Mouse (Mus musculus): Measurements from ENCODE around the gene Arhgap44. TPM values are rescaled to one million over a fixed set of nuclear protein-coding genes. Genes with fewer than 3 reads are reported as not detected.

Gene Arhgap44
- polyA plus RNA-seq, 1 experiment: 0.45 TPM

GRCm38 (mm10) chr11:65089982-65090381, 72.8 kb downstream of the Arhgap44 start:
- Histone ChIP-seq H3K4me1 (ENCODE audit: control insufficient read depth, insufficient read depth, low read length) (no peaks in the 10 kb centered on the region), H3K4me3 (replicated peaks; ENCODE audit: control insufficient read depth, low read depth, low read length) (no peak overlapping the region), H3K27ac (ENCODE audit: control insufficient read depth, insufficient read depth, low read depth, low read length, poor library complexity) (no peak overlapping the region)
- 54% methylated on average over 3 of the region's 3 CpGs for WGBS
- TF ChIP-seq CTCF (IDR thresholded peaks at IDR 0.05; ENCODE audit: control insufficient read depth, insufficient read depth, low read length): no peak

DNA sequence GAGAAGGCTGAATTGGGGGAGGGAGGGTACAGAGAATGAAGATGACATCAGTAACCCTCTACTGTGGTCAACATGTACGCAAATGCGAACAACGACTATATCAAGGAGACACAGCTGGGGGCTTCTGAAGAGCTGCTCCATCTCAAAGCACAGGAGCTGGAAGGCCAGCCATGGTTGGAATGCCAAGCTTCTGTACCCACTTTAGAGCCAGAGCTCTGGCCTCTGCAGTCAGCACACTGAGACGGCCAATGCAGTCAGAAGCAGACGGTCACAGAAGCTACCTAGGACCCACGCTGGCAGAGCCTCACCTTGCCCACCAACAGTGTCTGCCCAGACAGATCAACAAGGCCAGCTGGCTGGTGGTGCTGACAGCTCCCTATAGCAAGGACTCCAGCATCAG, 73.5 kb downstream of the Arhgap44 start:
- H3K27ac ChIP-seq (ENCODE audit: control insufficient read depth, insufficient read depth, low read depth, low read length, poor library complexity): no peak overlapping the region
- H3K4me3 ChIP-seq (replicated peaks; ENCODE audit: control insufficient read depth, low read depth, low read length): no peak overlapping the region
- H3K4me1 ChIP-seq (ENCODE audit: control insufficient read depth, insufficient read depth, low read length): no peaks in the 10 kb centered on the region
- WGBS: 89% methylated on average over 6 of the region's 6 CpGs
- TF ChIP-seq CTCF (IDR thresholded peaks at IDR 0.05; ENCODE audit: control insufficient read depth, insufficient read depth, low read length) (no peak), POLR2A (IDR thresholded peaks at IDR 0.05; ENCODE audit: borderline replicate concordance, control insufficient read depth, low read depth, low read length) (no peak)

- TF ChIP-seq POLR2A (IDR thresholded peaks at IDR 0.05; ENCODE audit: borderline replicate concordance, control insufficient read depth, low read depth, low read length): no peak
- no peak for TF ChIP-seq CTCF (IDR thresholded peaks at IDR 0.05; ENCODE audit: control insufficient read depth, insufficient read depth, low read length)
- Histone ChIP-seq H3K27ac (ENCODE audit: control insufficient read depth, insufficient read depth, low read depth, low read length, poor library complexity) (no peak overlapping the region), H3K4me1 (ENCODE audit: control insufficient read depth, insufficient read depth, low read length) (no peaks in the 10 kb centered on the region), H3K4me3 (replicated peaks; ENCODE audit: control insufficient read depth, low read depth, low read length) (no peak overlapping the region)
- 43% methylated on average over 5 of the region's 5 CpGs for WGBS
Measured at GRCm38 (mm10) chr11:65088451-65089222, 74.1 kb downstream of the Arhgap44 start.

GRCm38 (mm10) chr11:65080761-65081160, 82.0 kb downstream of the Arhgap44 start:
- H3K27ac ChIP-seq (ENCODE audit: control insufficient read depth, insufficient read depth, low read depth, low read length, poor library complexity): no peak overlapping the region
- TF ChIP-seq CTCF (IDR thresholded peaks at IDR 0.05; ENCODE audit: control insufficient read depth, insufficient read depth, low read length): no peak
- TF ChIP-seq POLR2A (IDR thresholded peaks at IDR 0.05; ENCODE audit: borderline replicate concordance, control insufficient read depth, low read depth, low read length): no peak
- H3K4me1 ChIP-seq (ENCODE audit: control insufficient read depth, insufficient read depth, low read length): no peaks in the 10 kb centered on the region
- no peak overlapping the region for H3K4me3 ChIP-seq (replicated peaks; ENCODE audit: control insufficient read depth, low read depth, low read length)
- 92% methylated on average over 8 of the region's 8 CpGs for WGBS

GRCm38 (mm10) chr11:65080274-65080673, 82.5 kb downstream of the Arhgap44 start:
- H3K4me1 ChIP-seq (ENCODE audit: control insufficient read depth, insufficient read depth, low read length): no peaks in the 10 kb centered on the region
- H3K27ac ChIP-seq (ENCODE audit: control insufficient read depth, insufficient read depth, low read depth, low read length, poor library complexity): no peak overlapping the region
- TF ChIP-seq CTCF (IDR thresholded peaks at IDR 0.05; ENCODE audit: control insufficient read depth, insufficient read depth, low read length): no peak
- TF ChIP-seq POLR2A (IDR thresholded peaks at IDR 0.05; ENCODE audit: borderline replicate concordance, control insufficient read depth, low read depth, low read length): no peak
- 77% methylated on average over 3 of the region's 3 CpGs for WGBS
- no peak overlapping the region for H3K4me3 ChIP-seq (replicated peaks; ENCODE audit: control insufficient read depth, low read depth, low read length)

DNA sequence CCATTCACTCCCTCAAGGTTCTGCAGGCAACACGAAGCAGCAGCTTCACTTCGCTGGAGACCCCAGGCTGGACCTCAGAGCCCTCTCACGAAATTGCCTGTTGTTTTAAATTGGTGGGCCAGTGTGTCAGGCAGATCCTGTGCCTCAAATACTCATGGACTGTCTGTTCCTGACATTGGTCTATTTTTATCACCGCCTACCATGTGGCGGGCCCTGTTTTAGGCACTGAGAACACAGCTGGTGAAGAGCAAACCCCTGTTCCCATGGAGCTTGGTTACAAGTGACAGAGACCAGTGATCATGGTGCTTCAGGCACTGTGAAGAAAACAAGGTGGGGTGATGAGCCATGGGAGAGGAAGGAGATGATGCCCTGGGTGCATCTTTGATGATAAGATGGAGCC, 93.2 kb downstream of the Arhgap44 start:
- Histone ChIP-seq H3K27ac (ENCODE audit: control insufficient read depth, insufficient read depth, low read depth, low read length, poor library complexity) (no peak overlapping the region), H3K4me3 (replicated peaks; ENCODE audit: control insufficient read depth, low read depth, low read length) (no peak overlapping the region), H3K4me1 (ENCODE audit: control insufficient read depth, insufficient read depth, low read length) (no peaks in the 10 kb centered on the region)
- WGBS: 79% methylated on average over 5 of the region's 5 CpGs
- TF ChIP-seq CTCF (IDR thresholded peaks at IDR 0.05; ENCODE audit: control insufficient read depth, insufficient read depth, low read length): no peak
- no peak for TF ChIP-seq POLR2A (IDR thresholded peaks at IDR 0.05; ENCODE audit: borderline replicate concordance, control insufficient read depth, low read depth, low read length)

DNA sequence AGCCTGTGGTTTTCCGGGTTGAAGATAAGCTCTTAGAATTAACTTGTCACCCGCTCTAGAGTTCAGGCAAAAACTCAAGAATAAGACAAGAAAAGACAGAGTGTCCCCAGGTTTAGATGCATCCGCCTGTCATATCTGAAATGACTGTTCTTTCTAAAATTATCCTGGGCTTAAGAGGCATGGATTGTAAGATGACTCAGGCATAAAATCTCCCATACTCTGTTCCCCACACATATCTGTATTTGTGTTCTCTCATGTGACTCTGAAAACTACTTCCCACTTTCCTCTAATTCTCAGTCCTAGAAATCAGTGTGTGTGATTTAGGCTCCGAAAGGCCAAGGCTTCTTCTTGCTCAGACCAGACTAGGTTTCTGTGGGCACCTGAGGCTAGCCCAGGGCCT, 93.7 kb downstream of the Arhgap44 start:
- H3K27ac ChIP-seq (ENCODE audit: control insufficient read depth, insufficient read depth, low read depth, low read length, poor library complexity): no peak overlapping the region
- no peaks in the 10 kb centered on the region for H3K4me1 ChIP-seq (ENCODE audit: control insufficient read depth, insufficient read depth, low read length)
- WGBS: 86% methylated on average over 4 of the region's 4 CpGs
- TF ChIP-seq CTCF (IDR thresholded peaks at IDR 0.05; ENCODE audit: control insufficient read depth, insufficient read depth, low read length) (no peak), POLR2A (IDR thresholded peaks at IDR 0.05; ENCODE audit: borderline replicate concordance, control insufficient read depth, low read depth, low read length) (no peak)
- H3K4me3 ChIP-seq (replicated peaks; ENCODE audit: control insufficient read depth, low read depth, low read length): no peak overlapping the region

- WGBS: 81% methylated on average over 13 of the region's 13 CpGs
- Histone ChIP-seq H3K4me3 (replicated peaks; ENCODE audit: control insufficient read depth, low read depth, low read length) (no peak overlapping the region), H3K4me1 (ENCODE audit: control insufficient read depth, insufficient read depth, low read length) (no peaks in the 10 kb centered on the region), H3K27ac (ENCODE audit: control insufficient read depth, insufficient read depth, low read depth, low read length, poor library complexity) (no peak overlapping the region)
- TF ChIP-seq POLR2A (IDR thresholded peaks at IDR 0.05; ENCODE audit: borderline replicate concordance, control insufficient read depth, low read depth, low read length): no peak
- TF ChIP-seq CTCF (IDR thresholded peaks at IDR 0.05; ENCODE audit: control insufficient read depth, insufficient read depth, low read length): no peak
Measured at GRCm38 (mm10) chr11:65065201-65065600, 97.6 kb downstream of the Arhgap44 start.

DNA sequence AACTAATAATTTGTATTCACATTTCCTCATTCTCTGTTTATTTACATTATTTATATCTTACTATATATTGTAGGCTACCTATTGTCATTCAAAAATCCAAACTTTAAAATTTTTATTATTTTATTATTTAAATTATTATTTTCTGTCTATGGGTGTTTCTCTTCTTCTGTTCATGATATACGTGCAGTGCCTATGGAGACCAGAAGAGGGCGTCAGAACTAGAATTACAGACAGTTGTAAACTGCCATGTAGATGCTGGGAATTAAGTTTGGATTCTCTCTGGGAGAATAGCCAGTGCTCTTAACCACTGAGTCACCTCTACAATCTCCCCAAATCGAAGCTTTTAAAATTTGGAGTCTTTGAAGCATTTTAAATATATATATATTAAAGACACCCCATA, 101.3 kb downstream of the Arhgap44 start:
- no peak overlapping the region for H3K4me3 ChIP-seq (replicated peaks; ENCODE audit: control insufficient read depth, low read depth, low read length)
- 54% methylated on average over 3 of the region's 3 CpGs for WGBS

More for the DNA sequence above, 101.3 kb downstream of the Arhgap44 start:
- no peaks in the 10 kb centered on the region for H3K4me1 ChIP-seq (ENCODE audit: control insufficient read depth, insufficient read depth, low read length)
- H3K27ac ChIP-seq (ENCODE audit: control insufficient read depth, insufficient read depth, low read depth, low read length, poor library complexity): no peak overlapping the region
- TF ChIP-seq CTCF (IDR thresholded peaks at IDR 0.05; ENCODE audit: control insufficient read depth, insufficient read depth, low read length) (no peak), POLR2A (IDR thresholded peaks at IDR 0.05; ENCODE audit: borderline replicate concordance, control insufficient read depth, low read depth, low read length) (no peak)

All from bone marrow, adult 2 months (tissue).